ENCODE assay signal across 14 mouse cellular contexts in genomic region chr16:37704461-37705155, GRCm38 (mm10). TPM values are rescaled to one million over a fixed set of nuclear protein-coding genes. Genes with fewer than 3 reads are reported as not detected.
DNase-seq lines count a peak whose midpoint lies in the region; ATAC-seq and TF ChIP-seq lines count a peak whose summit lies in the region.
"Had no signal": no experiment of that assay in that cellular context is flagged by ENCODE, and none has a peak within 500 bp of the region (broad histone marks: within the 10 kb centered on the region; RNA-seq: fewer than 3 reads in every experiment).

No protein-coding gene starts in this region.

- H3K27me3 ChIP-seq in forebrain, postnatal 0 days (ENCODE audit: insufficient read depth, low read length) = no peaks in the 10 kb centered on the region
- H3K27me3 ChIP-seq in forebrain, embryonic 12.5 days = no peaks in the 10 kb centered on the region
- H3K27me3 ChIP-seq: hindbrain, embryonic 12.5 days; liver, embryonic 15.5 days had no signal

- H3K4me3 ChIP-seq in forebrain, postnatal 0 days (ENCODE audit: low read depth, low read length) = no peak overlapping the region
- H3K4me3 ChIP-seq in forebrain, embryonic 12.5 days (replicated peaks) = no peak overlapping the region
- H3K4me3 ChIP-seq: hindbrain, embryonic 12.5 days; liver, embryonic 15.5 days had no signal

- H3K4me1 ChIP-seq in forebrain, postnatal 0 days (ENCODE audit: insufficient read depth) = peaks cover 5% of the 10 kb centered on the region; the same call in 1 of the 2 replicates
- H3K4me1 ChIP-seq in forebrain, embryonic 12.5 days = no peaks in the 10 kb centered on the region; the same call in 1 of the 2 replicates
- H3K4me1 ChIP-seq: liver, embryonic 15.5 days had no signal

- no peak overlapping the region for H3K9ac ChIP-seq in forebrain, postnatal 0 days
- H3K9ac ChIP-seq in forebrain, embryonic 12.5 days = no peak overlapping the region
- H3K9ac ChIP-seq: hindbrain, embryonic 12.5 days; liver, embryonic 15.5 days had no signal

- no peaks in the 10 kb centered on the region for H3K36me3 ChIP-seq in forebrain, postnatal 0 days (ENCODE audit: insufficient read depth)
- no peaks in the 10 kb centered on the region for H3K36me3 ChIP-seq in forebrain, embryonic 12.5 days (replicated peaks)
- H3K36me3 ChIP-seq: hindbrain, embryonic 12.5 days; liver, embryonic 15.5 days had no signal

- no peak for TF ChIP-seq CTCF in forebrain, postnatal 0 days (IDR thresholded peaks at IDR 0.05; ENCODE audit: low read depth)

- DNase-seq in forebrain, postnatal 0 days = peak; percentile 75
- DNase-seq in layer of hippocampus, adult 11-12 months (ENCODE audit: low spot score) = peak; percentile 54
- no peak for DNase-seq in layer of hippocampus, postnatal 36 days
- DNase-seq in 3T3-L1 (ENCODE audit: low read depth, low spot score) (peak; percentile 91), NIH3T3 (ENCODE audit: low read depth) (peak; percentile 63)
- DNase-seq in thymus, postnatal 36 days = no peak
- DNase-seq: cerebellum, adult 11-12 months; gastrocnemius, postnatal 10 days; kidney, adult 2 months; thymus, postnatal 25 days had no signal

- peak; percentile 86 for ATAC-seq in forebrain, postnatal 0 days
- ATAC-seq in forebrain, embryonic 12.5 days (ENCODE audit: low FRiP score) = no peak
- no peak for ATAC-seq in monocyte, adult 5-6 weeks (replicated peaks; ENCODE audit: insufficient number of reproducible peaks, low FRiP score, low TSS enrichment, poor library complexity, severe bottlenecking)

- H3K4me2 ChIP-seq in forebrain, postnatal 0 days (ENCODE audit: low read depth) = no peak overlapping the region
- H3K4me2 ChIP-seq in forebrain, embryonic 12.5 days = no peak overlapping the region
- H3K4me2 ChIP-seq: hindbrain, embryonic 12.5 days; liver, embryonic 15.5 days had no signal

- H3K27ac ChIP-seq in forebrain, postnatal 0 days (ENCODE audit: low read depth, low read length) = peak overlapping the region; percentile 69
- no peak overlapping the region for H3K27ac ChIP-seq in forebrain, embryonic 12.5 days
- H3K27ac ChIP-seq: hindbrain, embryonic 12.5 days; liver, embryonic 15.5 days had no signal

- 41% methylated on average over 9 of the region's 9 CpGs for WGBS in forebrain, postnatal 0 days
- 75% methylated on average over 9 of the region's 9 CpGs for WGBS in forebrain, embryonic 12.5 days

- no peaks in the 10 kb centered on the region for H3K9me3 ChIP-seq in forebrain, postnatal 0 days (ENCODE audit: low read length)
- H3K9me3 ChIP-seq in forebrain, embryonic 12.5 days = no peaks in the 10 kb centered on the region
- H3K9me3 ChIP-seq: hindbrain, embryonic 12.5 days; liver, embryonic 15.5 days had no signal

RNA-seq across cellular contexts. Expression of gene Ndufb4, which starts 50.4 kb away (rescaled TPM):
- 33.9 and 49.3 TPM in 2 replicates for total RNA-seq in forebrain, postnatal 0 days (2014; rRNA removed)
- polyA plus RNA-seq in forebrain, postnatal 0 days (2015; fragmentation: Nextera tagmentation; extraction: Ambion mirVana) = 79.1 and 117 TPM in 2 replicates
- 77.0 and 79.2 TPM in 2 replicates for polyA plus RNA-seq in forebrain, embryonic 12.5 days (2016; fragmentation: Nextera tagmentation; extraction: Ambion mirVana)
- total RNA-seq in layer of hippocampus, postnatal 36 days (2021) = 10 to 100 TPM; 80.4 to 84.0 TPM
- 8.2 to 43.3 TPM (median 18.0 TPM) in 3 replicates for total RNA-seq in monocyte, adult 5-6 weeks (2017)

Comparison
In these comparisons a context has a peak if more than half of its experiments do, and no peak if none do; other contexts are left out.
1. DNase-seq: peak in forebrain, postnatal 0 days (single experiment), layer of hippocampus, adult 11-12 months (single experiment), 3T3-L1 (single experiment) and NIH3T3 (single experiment); none in layer of hippocampus, postnatal 36 days (0 of 2) and thymus, postnatal 36 days (0 of 2).